Mouse (Mus musculus): ENCODE data around the gene Gm45021. TPM values are rescaled to one million over a fixed set of nuclear protein-coding genes. Genes with fewer than 3 reads are reported as not detected.

The Gm45021 gene
- polyA plus RNA-seq, 1 experiment from 2014 or later = not detected

DNA sequence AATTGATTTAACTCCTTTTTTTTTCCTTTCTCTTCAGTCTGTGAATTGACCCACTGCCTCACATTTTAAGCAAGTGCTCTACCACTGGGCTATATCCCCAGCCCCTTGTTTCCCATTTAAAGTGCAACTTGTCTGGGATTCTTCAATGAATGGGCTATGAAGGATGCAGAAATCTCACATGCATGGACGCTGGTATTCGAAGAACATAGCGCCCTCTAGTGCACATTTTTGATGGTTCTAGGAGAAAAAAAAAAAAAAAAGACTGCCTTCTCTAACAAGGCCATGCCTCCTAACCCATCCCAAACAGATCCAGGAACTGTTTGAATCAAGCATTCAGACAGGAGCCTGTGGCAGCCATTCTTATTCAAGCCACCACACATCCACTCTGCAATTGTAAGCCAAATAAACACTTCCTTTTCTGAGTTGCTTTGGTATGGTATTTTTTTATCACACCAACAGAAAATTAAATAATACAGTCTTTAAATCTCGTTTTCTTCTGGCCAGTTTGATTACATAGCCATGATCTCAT lies 53.4 kb downstream of the Gm45021 start:
- Histone ChIP-seq H3K79me2 (ENCODE audit: inconsistent target) (no peaks in the 10 kb centered on the region), H3K4me3 (ENCODE audit: inconsistent target) (no peak overlapping the region), H3K36me3 (ENCODE audit: inconsistent target) (no peaks in the 10 kb centered on the region), H3K27ac (no peak overlapping the region)
- 11% methylated on average over 4 of the region's 4 CpGs for WGBS (ENCODE audit: missing documents)

DNA sequence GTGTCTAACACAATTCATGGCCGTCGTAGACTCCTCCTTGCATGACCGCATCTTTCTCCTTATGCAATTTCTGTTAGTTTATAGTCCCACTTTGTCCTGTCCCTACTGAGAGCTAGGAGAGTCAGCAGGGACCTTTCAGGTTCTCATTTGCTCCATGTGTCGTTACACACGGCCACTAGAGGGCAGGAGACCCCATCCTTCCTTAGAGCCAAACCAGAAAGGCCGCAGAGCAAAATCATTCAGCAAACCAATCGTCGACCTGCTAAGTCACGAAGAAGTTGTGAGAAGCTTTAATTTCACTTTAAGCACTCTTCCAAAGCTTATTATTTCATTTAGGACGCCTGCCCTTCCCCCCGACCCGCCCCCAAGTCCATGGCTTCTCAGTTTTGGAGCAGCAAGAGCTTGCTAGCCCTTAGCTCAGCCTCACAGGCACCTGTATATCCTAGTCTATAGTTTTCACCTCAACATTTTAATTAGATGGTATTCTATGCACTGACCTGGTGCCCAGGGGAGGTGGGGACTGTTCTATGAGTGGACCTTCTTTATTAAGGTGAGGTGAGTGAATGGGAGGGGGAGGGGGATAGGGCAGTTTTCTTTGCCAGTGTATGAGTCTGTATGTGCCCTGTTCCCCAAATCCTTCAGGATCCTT lies 56.4 kb downstream of the Gm45021 start:
- WGBS (ENCODE audit: missing documents) = 6% methylated on average over 12 of the region's 12 CpGs
- Histone ChIP-seq H3K27ac (no peak overlapping the region), H3K79me2 (ENCODE audit: inconsistent target) (no peaks in the 10 kb centered on the region), H3K4me3 (ENCODE audit: inconsistent target) (no peak overlapping the region), H3K36me3 (ENCODE audit: inconsistent target) (no peaks in the 10 kb centered on the region)

DNA sequence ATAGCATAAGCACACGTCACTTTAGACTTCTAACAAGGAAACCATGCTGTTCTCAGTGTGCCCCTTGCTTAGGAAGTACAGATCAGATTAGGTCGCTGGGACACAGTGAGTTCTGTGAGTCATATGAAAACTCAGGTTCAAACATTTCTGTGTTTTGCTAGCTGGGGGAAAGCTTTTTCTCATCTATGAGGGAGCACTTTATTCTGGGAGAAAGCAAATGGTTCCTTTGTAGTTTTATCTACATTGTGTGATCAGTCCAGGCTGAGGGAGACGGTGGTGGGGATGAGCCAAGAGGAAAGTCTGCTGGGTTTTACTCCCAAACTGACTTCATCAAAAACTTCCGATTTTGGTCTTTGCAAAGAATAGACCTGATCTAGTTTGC lies 56.9 kb downstream of the Gm45021 start:
- WGBS (ENCODE audit: missing documents) = 91% methylated on average over 4 of the region's 4 CpGs
- Histone ChIP-seq H3K4me3 (ENCODE audit: inconsistent target) (no peak overlapping the region), H3K27ac (no peak overlapping the region), H3K36me3 (ENCODE audit: inconsistent target) (no peaks in the 10 kb centered on the region), H3K79me2 (ENCODE audit: inconsistent target) (no peaks in the 10 kb centered on the region)

DNA sequence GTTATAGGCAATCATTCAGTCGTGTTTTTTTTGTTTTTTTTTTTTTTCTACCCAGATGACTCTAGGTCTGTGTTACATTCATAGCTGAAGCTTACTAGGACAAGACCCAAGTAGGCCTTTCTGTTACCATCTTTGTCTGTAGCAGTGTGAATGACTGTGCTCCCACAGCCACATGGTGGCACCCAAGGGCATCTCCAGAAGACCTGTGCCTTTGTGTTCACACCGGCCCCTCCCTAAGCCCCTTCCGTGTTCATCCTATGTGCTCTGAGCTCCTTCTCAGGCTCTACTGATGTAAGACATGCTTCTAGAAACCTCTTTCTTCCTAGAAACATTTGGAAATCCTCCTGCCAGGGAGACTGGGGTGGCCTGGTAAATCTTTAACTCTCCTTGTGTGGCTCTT lies 57.6 kb downstream of the Gm45021 start, which contains the start of gene Gimap8:
Gimap8 (plus strand) TSS at position 240 of the 400 bp plus-strand sequence.
- Histone ChIP-seq H3K27ac (no peak within 1 kb of the TSS), H3K79me2 (ENCODE audit: inconsistent target) (no peaks in the 10 kb centered on the region), H3K4me3 (ENCODE audit: inconsistent target) (no peak within 1 kb of the TSS), H3K36me3 (ENCODE audit: inconsistent target) (no peaks in the 10 kb centered on the region)
- 14% methylated on average over 3 of the region's 3 CpGs for WGBS (ENCODE audit: missing documents)

DNA sequence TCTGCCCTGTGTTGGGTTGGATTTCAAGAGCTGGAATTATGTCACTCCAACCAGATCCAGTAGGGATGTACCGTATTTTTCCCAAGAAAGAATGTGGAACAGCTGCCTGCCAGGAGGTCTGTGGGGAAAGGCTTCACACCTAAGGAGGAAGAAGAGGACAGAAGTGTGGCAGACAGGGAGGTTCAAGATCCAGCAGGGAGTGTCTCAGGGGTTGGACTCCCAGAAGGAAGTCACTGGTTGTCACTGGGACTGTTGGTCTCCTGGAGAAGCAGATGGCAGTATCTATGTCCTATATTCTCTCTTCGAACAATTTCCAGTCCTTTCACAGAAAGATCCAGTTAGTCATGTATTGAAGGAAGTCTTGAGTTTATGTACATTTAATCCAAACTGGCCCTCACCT lies 58.2 kb downstream of the Gm45021 start:
- Histone ChIP-seq H3K79me2 (ENCODE audit: inconsistent target) (no peaks in the 10 kb centered on the region), H3K27ac (no peak overlapping the region), H3K36me3 (ENCODE audit: inconsistent target) (no peaks in the 10 kb centered on the region), H3K4me3 (ENCODE audit: inconsistent target) (no peak overlapping the region)
- 56% methylated on average over 2 of the region's 2 CpGs for WGBS (ENCODE audit: missing documents)

DNA sequence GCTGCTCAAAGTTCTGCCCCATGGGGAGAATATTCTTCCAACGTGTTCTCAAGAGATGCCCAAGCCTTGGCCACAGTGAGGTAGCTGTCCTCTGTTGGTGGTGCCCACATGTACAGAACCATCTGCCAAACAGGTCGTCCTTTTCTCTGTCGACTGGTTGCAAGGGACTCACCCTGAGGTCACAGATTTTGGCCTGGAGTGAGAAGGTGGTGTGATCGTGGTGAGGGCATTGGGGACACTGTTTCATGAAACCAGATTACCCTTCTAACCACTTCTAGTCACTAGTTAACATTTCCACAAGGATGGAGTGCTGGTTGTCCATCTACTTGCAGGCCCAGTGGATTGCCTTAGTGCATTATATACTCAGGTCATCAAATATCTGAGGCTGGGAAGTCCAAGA lies 59.4 kb downstream of the Gm45021 start:
- Histone ChIP-seq H3K4me3 (ENCODE audit: inconsistent target) (no peak overlapping the region), H3K79me2 (ENCODE audit: inconsistent target) (no peaks in the 10 kb centered on the region), H3K27ac (no peak overlapping the region), H3K36me3 (ENCODE audit: inconsistent target) (no peaks in the 10 kb centered on the region)
- 94% methylated on average over 3 of the region's 4 CpGs for WGBS (ENCODE audit: missing documents)

DNA sequence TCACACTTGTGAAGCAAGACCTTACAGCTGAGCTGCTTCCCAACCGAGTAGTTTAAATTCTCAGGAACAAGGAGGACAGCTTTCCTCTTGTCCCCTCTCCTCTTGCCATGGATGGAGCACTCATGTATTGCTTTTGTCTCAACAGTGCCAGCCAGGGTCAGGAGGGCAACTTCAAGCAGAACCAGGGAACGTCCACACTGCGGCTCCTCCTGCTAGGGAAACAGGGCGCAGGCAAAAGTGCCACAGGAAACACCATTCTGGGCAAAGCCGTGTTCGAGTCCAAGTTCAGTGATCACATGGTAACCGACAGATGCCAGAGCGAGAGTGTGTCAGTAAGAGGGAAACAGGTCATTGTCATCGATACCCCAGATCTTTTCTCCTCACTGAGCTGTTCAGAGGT lies 60.6 kb downstream of the Gm45021 start:
- H3K79me2 ChIP-seq (ENCODE audit: inconsistent target) = no peaks in the 10 kb centered on the region
- WGBS (ENCODE audit: missing documents) = 91% methylated on average over 7 of the region's 9 CpGs
- H3K36me3 ChIP-seq (ENCODE audit: inconsistent target) = no peaks in the 10 kb centered on the region

DNA sequence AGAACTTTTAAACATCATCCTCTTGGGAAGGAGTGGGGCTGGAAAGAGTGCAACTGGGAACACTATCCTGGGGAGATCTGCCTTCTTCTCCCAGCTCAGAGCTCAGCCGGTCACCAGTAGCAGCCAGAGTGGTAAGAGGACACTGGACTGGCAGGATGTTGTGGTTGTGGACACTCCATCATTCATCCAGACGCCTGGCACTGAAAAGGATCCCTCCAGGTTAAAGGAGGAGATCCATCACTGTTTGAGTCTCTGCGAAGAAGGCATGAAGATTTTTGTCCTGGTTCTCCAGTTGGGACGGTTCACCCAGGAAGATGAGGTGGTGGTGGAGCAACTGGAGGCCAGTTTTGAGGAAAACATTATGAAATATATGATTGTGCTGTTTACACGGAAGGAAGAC lies 69.3 kb downstream of the Gm45021 start:
- no peak overlapping the region for H3K4me3 ChIP-seq (ENCODE audit: inconsistent target)
- no peak overlapping the region for H3K27ac ChIP-seq
- WGBS (ENCODE audit: missing documents) = 80% methylated on average over 5 of the region's 5 CpGs
- no peaks in the 10 kb centered on the region for H3K36me3 ChIP-seq (ENCODE audit: inconsistent target)
- H3K79me2 ChIP-seq (ENCODE audit: inconsistent target) = no peaks in the 10 kb centered on the region

More for the DNA sequence above, 60.6 kb downstream of the Gm45021 start:
- Histone ChIP-seq H3K4me3 (ENCODE audit: inconsistent target) (no peak overlapping the region), H3K27ac (no peak overlapping the region)

Other genes with a start within 250 kb of the Gm45021 start
- gene Krba1, start 194.0 kb upstream of the Gm45021 start, polyA plus RNA-seq (2018) = 0.22 to 0.59 TPM (median 0.28 TPM) in 3 replicates
- 13.5 to 23.8 TPM (median 17.5 TPM) in 3 replicates for gene Zfp467, start 143.8 kb upstream of the Gm45021 start, polyA plus RNA-seq (2018)
- not detected in 3 replicates for gene Sspo, start 141.4 kb upstream of the Gm45021 start, polyA plus RNA-seq (2018)
- 0.20 TPM in 1 of 3 replicates, not detected in the others for gene Atp6v0e2, start 52.0 kb upstream of the Gm45021 start, polyA plus RNA-seq (2018)
- 15.1 to 31.1 TPM (median 17.8 TPM) in 3 replicates for gene Lrrc61, start 34.8 kb upstream of the Gm45021 start, polyA plus RNA-seq (2018)
- gene Rarres2, start 16.8 kb upstream of the Gm45021 start, polyA plus RNA-seq (2018) = not detected in 3 replicates
- gene Repin1, start 4.3 kb downstream of the Gm45021 start, polyA plus RNA-seq (2018) = 5.1 to 7.5 TPM (median 7.1 TPM) in 3 replicates
- gene Gm44965, start 4.3 kb downstream of the Gm45021 start, polyA plus RNA-seq (2018) = not detected in 3 replicates
- gene Zfp775, start 12.5 kb downstream of the Gm45021 start, polyA plus RNA-seq (2018) = 1.2 to 1.9 TPM (median 1.3 TPM) in 3 replicates
- gene AI854703, start 37.2 kb downstream of the Gm45021 start, polyA plus RNA-seq (2018) = 0.04 TPM in 1 of 3 replicates, not detected in the others
- 0.19 TPM in 1 of 3 replicates, not detected in the others for gene Gimap8, start 57.6 kb downstream of the Gm45021 start, polyA plus RNA-seq (2018)
- 0.13 to 0.43 TPM in 2 of 3 replicates, not detected in the other for gene Gimap9, start 86.5 kb downstream of the Gm45021 start, polyA plus RNA-seq (2018)
- gene Gimap4, start 94.9 kb downstream of the Gm45021 start, polyA plus RNA-seq (2018) = 0.22 to 1.1 TPM (median 0.44 TPM) in 3 replicates
- gene Gimap6, start 118.6 kb downstream of the Gm45021 start, polyA plus RNA-seq (2018) = 0.79 to 2.1 TPM in 2 of 3 replicates, not detected in the other
- gene Gm28053, start 129.0 kb downstream of the Gm45021 start, polyA plus RNA-seq (2018) = not detected in 3 replicates
- 0.37 TPM in 1 of 3 replicates, not detected in the others for gene Gimap7, start 129.0 kb downstream of the Gm45021 start, polyA plus RNA-seq (2018)
- gene Gimap1, start 149.4 kb downstream of the Gm45021 start, polyA plus RNA-seq (2018) = not detected in 3 replicates
- not detected in 3 replicates for gene Gimap5, start 156.6 kb downstream of the Gm45021 start, polyA plus RNA-seq (2018)
- 0.32 TPM in 1 of 3 replicates, not detected in the others for gene Gimap3, start 181.2 kb downstream of the Gm45021 start, polyA plus RNA-seq (2018)

All from macrophage (primary cell).